Mouse (Mus musculus): Measurements from ENCODE around the gene Trappc2l.
"Not testable (repeated sequence)": the region's sequence is repeated elsewhere in the genome, so short reads cannot be mapped to it uniquely, and the experiment has no call there.

Trappc2l gene

GRCm38 (mm10) chr8:122624653-122625052 lies 13.2 kb downstream of the Trappc2l start:
- DNase-seq (ENCODE audit: low read depth, low spot score), result no peak

GRCm38 (mm10) chr8:122625811-122626210 lies 14.4 kb downstream of the Trappc2l start:
- no peak for DNase-seq (ENCODE audit: low read depth, low spot score)

GRCm38 (mm10) chr8:122626896-122627295 lies 15.5 kb downstream of the Trappc2l start:
- no peak for DNase-seq (ENCODE audit: low read depth, low spot score)

- DNase-seq (ENCODE audit: low read depth, low spot score), result no peak
Measured at GRCm38 (mm10) chr8:122629388-122629787, 17.9 kb downstream of the Trappc2l start.

GRCm38 (mm10) chr8:122630696-122631095 lies 19.3 kb downstream of the Trappc2l start:
- no peak for DNase-seq (ENCODE audit: low read depth, low spot score)

- not testable (repeated sequence) for DNase-seq (ENCODE audit: low read depth, low spot score)
Measured at GRCm38 (mm10) chr8:122632134-122632533, 20.7 kb downstream of the Trappc2l start.

GRCm38 (mm10) chr8:122633205-122633604 lies 21.8 kb downstream of the Trappc2l start:
- DNase-seq (ENCODE audit: low read depth, low spot score), result no peak

- peak; percentile 47 for DNase-seq (ENCODE audit: low read depth, low spot score)
Measured at GRCm38 (mm10) chr8:122635878-122636802, 24.7 kb downstream of the Trappc2l start.

- no peak for DNase-seq (ENCODE audit: low read depth, low spot score)
Measured at GRCm38 (mm10) chr8:122636803-122637175, 25.3 kb downstream of the Trappc2l start.

GRCm38 (mm10) chr8:122637230-122637629 lies 25.8 kb downstream of the Trappc2l start:
- DNase-seq (ENCODE audit: low read depth, low spot score), result no peak

GRCm38 (mm10) chr8:122638601-122639000 lies 27.2 kb downstream of the Trappc2l start:
- no peak for DNase-seq (ENCODE audit: low read depth, low spot score)

GRCm38 (mm10) chr8:122639521-122640248 lies 28.2 kb downstream of the Trappc2l start:
- peak; percentile 41 for DNase-seq (ENCODE audit: low read depth, low spot score)

GRCm38 (mm10) chr8:122640825-122641224 lies 29.4 kb downstream of the Trappc2l start:
- no peak for DNase-seq (ENCODE audit: low read depth, low spot score)

- no peak for DNase-seq (ENCODE audit: low read depth, low spot score)
Measured at GRCm38 (mm10) chr8:122641406-122641805, 30.0 kb downstream of the Trappc2l start.

- DNase-seq (ENCODE audit: low read depth, low spot score), result peak; percentile 91
Measured at GRCm38 (mm10) chr8:122642071-122642470, 30.6 kb downstream of the Trappc2l start.

- DNase-seq (ENCODE audit: low read depth, low spot score), result no peak
Measured at GRCm38 (mm10) chr8:122644175-122644954, 32.9 kb downstream of the Trappc2l start.

GRCm38 (mm10) chr8:122646337-122646736 lies 34.9 kb downstream of the Trappc2l start:
- DNase-seq (ENCODE audit: low read depth, low spot score), result no peak

- no peak for DNase-seq (ENCODE audit: low read depth, low spot score)
Measured at GRCm38 (mm10) chr8:122648192-122648970, 36.9 kb downstream of the Trappc2l start.

- no peak for DNase-seq (ENCODE audit: low read depth, low spot score)
Measured at GRCm38 (mm10) chr8:122651326-122651921, 40.0 kb downstream of the Trappc2l start.

- no peak for DNase-seq (ENCODE audit: low read depth, low spot score)
Measured at GRCm38 (mm10) chr8:122652643-122653042, 41.2 kb downstream of the Trappc2l start.

GRCm38 (mm10) chr8:122654768-122655167 lies 43.3 kb downstream of the Trappc2l start:
- DNase-seq (ENCODE audit: low read depth, low spot score), result peak; percentile 26

All from 3T3-L1 (cell line).